Mouse (Mus musculus) ovary, postnatal 10 days (tissue): Measurements from ENCODE around the gene Smurf1.

Experiments used
- DNase-seq: peaks from one replicate; pipeline ENCODE4 v3.0.0; 2022; ENCODE audit warnings: low spot score

The Smurf1 gene

DNA sequence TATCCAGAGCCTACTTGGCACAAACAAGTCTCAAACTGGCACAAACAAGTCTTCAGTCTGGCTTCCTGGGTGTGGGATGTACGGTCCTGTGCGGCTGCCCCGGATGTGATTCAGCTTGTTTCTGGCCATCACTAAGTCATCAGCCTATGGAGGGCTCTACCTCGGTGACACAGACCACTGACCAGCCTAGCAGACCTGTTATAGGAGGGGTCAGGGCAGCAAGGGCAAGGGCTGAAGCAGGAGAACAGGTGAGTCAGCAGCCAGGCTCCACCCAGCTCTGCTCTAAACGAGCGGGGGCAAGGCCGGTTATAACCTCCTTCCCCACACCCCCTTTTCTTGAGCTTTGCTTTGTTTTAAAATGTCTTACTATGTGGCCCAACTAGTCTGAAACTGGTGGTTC lies 11.2 kb downstream of the Smurf1 start:
- DNase-seq: no peak

DNA sequence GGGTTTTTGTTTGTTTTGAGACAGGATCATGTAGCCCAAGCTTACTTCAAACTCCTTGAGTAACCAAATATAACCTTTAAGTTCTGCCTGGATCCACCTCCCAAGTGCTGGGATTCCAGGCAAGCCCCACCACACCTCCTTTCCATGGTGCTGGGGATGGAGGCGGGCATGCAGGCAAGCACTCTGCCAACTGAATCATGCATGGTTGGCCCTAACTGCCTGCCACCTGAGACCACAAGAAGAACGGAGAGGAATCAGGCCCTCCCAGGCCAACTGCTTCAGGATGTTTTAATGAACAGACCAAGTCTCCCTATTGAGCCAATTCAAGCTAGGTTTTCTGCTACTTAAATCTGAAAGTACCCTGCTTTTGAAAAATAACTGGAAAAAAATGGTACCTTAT lies 13.1 kb downstream of the Smurf1 start:
- no peak for DNase-seq

DNA sequence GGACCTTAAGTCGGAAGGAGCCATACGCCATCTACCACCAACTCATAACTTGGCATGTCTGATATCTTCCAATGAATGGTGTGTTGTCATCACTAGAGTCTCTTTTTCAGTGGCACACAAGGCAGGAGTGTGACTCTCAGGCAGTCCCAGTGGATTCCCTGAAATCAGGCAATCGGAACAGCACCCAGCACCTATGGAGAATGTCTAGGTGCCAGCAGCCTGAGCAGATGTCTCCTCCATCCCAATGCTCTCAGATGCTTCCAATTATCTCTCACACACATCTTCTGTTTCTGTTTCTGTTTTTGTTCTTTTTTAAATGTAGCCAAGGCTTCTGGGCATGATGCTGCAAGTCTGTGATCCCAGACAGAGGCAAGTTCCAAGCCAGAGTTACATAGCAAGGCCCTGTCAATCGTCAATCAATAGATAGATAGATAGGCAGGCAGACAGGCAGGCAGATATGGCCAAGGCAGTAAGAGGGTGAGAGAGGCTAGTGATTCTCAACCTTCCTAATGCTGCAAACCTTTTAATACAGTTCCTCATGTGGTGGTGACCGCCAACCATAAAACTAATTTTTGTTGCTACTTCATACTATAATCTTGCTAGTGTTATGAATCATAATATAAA lies 15.1 kb downstream of the Smurf1 start:
- no peak for DNase-seq

DNA sequence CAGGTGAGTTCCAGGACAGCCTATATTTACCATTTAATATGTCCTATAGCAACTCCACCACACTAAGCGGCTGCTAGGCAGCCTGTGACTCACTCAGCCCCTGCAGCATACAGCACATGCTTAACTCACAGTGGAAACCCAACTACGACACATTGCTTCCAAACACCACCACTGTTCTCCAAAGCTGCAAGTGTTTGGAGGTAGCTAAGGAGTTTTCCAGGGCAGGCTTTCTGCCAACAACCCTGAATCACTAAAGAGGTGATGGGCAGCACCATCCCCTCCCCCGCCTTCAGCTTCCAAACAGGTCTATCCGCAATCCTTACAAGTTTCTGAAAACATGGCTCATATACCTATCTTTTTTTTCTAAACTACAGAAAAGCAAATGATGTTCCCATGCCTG lies 15.8 kb downstream of the Smurf1 start:
- no peak for DNase-seq

DNA sequence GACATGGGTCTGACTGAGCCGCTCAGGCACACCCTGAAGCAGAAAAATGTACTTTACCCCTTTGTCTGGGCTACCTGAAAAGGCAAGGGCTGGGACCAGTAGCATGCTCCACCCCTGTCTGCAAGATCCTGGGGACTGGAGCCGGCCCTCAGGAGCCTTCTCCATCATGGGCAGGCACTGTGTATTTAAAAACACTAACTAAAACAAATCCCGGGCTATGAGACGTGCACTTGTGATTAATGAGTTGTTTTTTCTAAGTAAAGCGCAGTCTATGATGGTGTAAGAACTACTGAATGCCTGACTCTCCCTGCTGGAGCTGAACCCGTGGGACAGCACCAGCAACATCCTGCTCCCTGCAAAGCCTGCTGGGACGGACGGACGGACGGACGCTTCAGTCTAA lies 17.2 kb downstream of the Smurf1 start:
- no peak for DNase-seq

DNA sequence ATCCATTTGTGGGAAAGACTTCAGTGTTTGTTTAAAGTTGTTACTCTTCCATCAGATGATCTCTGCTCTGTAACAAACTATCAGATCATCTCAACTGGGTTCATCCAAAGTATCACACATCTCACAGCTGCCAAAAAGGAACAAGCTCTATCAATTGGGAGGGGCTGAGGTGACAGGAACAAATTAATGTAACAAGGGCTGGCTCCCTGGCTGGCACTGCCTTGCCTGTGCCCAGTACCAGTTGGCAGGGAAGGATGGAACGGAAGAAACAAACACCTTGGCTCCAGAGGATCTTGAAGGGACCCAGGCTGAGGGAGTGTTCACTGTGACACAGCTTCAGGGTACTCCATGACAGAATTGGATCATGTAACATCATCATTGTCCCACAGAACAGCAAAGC lies 17.6 kb downstream of the Smurf1 start:
- DNase-seq: no peak

DNA sequence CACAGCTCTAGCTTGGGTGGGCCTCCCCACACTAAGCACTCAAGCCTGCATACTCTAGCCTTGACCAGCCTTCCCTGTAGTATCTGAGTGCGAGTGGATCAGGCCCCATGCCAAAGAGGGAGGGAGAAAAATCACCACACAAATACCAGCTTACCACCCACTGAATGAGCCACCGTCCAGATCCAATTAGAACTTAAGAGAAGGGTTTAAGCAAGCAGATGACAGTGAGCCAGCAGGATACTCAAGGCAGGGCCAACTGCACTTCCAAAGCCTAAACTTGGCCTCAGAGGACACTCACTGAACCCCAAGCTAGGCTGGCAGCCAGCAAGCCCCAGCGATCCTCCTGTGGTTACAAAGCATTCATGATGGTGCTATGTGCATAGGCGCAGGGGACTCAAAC lies 19.6 kb downstream of the Smurf1 start:
- no peak for DNase-seq

DNA sequence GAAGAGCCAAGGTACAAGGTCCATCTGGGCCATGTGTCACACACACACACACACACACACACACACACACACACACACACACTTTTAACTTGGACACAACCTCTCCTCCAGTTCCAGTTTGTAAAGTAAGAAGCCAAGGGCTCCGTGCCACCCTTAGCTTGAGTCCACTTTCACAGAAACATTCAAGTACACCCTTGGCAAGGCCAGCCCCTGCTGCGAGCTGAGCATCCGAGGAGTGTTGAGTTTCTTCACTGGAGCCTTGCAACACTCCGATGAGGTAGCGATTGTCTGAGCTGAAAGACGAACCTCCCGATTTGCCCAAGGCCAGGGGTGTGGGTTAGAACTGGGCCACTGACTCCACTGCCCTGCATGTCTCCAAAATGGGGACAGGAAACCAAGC lies 20.7 kb downstream of the Smurf1 start:
- no peak for DNase-seq

DNA sequence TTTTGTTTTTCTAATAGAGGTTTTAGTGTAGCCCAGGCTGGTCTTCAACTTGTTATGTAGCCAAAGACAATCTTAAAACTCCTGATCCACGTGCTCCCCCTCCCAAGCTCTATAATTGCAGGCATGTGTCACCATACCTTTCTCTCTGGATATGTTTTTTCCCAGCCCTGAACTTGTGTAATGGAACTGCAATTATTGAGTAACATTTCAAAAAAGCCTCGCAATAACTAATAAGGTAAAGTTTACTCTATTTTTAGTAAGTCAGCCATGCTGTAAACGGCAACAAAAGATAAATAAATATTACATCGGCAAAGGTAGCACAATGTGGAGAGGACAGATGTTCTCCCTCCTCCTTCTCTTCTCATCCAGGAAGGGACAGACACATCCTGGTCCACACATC lies 21.3 kb downstream of the Smurf1 start:
- DNase-seq: no peak

DNA sequence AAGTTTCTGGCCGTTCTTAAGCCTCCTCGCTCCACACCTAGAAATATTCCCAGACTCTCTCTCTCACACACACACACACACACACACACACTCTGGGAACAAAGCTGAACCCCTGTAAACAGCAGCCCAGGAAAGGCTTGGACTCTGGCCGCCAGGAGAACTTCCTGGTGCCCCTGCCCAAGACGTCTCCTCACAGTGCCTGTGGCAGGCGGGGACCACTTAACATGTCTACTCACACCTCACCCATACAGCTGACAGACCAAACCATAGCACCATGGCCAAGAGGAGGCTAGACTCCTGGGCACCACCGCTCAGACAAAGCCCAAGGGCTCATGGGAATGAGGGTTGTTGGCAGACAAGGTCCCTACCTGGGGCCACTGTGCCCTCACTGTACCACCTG lies 22.3 kb downstream of the Smurf1 start:
- DNase-seq: no peak

DNA sequence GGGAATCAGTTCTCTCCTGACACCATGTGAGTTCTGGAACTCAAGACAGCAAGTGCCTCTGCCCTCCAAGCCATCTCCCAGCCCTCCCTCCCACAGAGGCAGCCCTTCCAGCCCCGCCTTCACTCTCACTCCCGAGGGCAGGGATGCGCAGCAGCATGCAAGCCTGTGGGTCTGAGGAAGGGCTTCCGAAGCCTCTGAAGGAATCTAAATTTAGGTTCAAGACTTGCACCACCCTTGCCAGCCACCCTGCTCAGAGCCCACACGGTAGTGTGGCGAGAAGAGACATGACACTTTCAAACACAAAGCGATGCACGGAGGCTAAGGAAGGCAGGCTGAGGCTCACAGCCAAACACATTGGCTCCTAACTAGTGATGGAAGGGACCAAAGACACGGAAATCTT lies 23.2 kb downstream of the Smurf1 start:
- no peak for DNase-seq

DNA sequence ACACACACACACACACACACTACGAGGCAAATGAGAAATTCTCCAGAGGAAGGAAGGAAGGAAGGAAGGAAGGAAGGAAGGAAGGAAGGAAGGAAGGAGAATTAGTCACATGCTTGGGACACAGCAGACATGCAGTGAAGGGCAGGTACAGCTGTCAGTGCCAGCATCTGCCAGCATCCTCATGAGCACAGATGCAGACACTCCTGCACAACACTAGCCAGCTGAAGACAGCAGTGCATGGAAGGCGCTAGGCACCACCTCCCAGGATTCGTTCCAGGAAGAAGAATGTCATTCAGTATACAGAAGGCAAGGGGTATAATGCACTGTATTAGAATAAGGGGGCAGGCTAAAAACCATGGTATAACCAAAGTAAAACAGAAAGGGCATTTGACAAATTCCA lies 24.7 kb downstream of the Smurf1 start:
- DNase-seq: no peak

DNA sequence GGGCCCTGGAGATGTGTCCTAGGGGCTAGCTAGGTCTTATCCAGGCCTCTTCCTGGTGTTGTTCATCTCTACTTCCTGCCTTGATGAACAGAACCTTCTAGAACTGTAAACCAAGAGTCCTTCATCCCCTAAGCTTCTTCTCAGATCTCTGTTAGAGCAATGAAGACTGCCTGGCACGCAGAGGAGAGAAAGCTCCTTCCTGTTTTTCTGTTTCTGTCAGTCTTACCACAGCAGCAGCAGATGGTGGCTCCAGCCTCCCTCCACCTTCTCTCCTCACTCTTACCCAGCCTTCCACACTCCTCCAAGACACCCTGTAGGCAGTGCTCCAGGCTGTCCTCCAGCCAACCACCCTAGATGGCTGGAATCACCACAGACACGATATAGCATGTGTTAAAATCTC lies 28.3 kb downstream of the Smurf1 start:
- no peak for DNase-seq

DNA sequence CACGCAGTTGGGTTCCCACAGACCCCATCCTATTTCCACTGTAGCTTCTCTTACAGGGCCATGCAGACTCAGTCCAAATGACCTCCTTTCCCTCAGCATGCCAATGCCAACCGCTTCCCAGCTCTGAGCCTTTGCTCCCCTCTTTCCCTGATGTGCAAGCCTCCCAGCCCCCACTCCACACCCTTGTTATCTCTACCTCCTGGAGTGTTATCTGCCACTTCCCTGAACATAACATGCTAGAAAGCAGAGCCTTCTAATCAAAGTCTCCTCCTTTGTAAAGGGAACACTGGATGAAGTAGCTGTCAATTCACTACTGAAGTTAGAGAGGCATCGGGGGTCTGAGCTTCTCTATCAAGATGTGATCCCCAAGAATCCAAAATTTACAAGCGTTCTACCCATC lies 32.2 kb downstream of the Smurf1 start:
- no peak for DNase-seq

DNA sequence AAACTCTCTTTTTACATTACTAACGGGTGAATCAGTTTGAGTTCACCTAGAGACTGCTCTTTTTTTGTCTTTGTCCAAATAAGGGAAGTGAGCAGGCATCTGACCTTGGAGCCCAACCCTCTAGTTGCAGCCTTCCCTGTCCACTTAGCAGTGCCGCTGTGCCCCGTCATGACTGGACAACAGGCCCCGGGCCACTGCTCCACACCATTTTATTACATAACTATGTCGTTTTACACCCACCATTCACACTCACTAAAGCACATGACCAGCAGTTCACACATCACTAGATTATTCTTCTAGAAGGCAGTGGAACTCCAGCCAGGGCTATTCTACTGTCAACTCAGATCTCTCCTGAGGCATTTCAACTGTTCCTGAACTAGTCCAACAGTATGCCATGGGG lies 33.8 kb downstream of the Smurf1 start:
- DNase-seq: no peak

DNA sequence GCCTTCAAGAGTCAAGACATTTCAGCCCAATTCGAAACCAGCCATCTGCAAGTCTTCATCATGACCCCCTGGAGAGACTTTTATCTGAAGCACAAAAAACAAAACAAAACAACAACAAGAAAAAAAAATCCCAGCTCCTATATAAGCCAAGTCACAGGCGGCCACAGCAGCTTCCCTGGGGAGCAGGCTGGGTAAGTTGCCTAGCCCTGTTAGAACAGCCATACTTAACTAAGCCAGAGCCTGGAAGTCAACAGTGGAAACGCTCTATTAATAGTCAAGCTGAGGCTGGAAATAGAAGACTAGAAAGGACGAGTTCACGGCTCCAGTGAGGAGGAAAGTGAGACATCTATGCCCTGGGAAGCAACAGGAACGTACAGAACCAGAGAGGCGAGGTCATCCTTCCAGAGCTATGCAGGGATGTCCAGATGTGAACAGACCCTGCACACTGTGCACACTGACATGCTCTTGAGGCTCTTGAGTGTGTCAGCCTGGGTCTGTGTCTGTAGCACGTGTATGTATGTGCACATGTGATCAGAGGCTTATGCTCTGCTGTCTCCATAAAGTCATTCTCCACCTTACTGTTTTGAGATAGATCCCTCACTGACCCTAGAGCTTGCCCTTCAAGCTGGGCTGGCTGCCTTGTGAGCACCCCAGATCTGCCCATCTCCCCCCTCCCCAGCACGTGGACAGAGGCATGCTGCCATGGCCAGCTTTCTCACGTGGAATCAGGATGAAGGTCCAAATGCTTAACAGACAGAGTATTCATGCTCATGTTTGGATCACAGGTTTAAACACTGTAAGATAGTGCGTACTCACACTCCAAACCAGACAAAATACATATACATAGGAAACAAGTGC lies 36.6 kb downstream of the Smurf1 start:
- DNase-seq: no peak

DNA sequence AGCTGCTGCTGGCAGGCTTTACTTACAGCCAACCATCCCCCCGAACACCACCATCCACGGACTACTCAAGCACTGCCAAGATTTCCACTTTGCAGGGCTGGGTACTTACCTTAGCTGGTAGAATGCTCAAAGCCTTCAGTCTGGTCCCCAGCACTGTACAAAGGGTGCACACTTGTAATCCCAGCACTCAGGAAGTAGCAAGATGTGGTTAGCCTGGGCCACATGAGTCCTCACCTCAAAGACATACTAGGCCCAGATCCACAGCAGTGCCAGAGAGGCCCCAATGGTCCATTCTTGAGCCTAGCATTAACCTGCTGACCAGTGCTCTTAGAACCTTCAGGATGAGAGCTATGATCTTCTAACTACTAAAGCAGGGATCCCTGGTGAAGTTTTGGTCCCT lies 39.4 kb downstream of the Smurf1 start:
- no peak for DNase-seq

DNA sequence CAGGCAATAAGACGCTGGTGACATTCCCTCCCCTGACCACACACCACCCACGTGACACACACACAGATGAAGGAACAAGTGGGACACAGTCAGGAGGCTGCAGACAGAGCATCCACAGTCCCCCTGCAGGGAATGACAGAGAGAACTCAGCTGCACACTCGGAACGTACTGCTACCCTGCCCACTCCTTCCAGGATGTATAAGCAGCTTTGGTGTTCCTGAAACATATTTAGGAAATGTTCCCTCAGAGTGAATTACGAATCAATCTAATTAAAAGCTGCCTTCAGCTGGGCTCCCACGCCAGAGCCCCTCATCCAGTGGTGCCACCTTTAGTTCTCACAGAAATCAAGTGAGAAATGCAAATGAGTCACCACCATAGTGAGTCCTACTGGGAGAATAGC lies 42.3 kb downstream of the Smurf1 start:
- DNase-seq: no peak

DNA sequence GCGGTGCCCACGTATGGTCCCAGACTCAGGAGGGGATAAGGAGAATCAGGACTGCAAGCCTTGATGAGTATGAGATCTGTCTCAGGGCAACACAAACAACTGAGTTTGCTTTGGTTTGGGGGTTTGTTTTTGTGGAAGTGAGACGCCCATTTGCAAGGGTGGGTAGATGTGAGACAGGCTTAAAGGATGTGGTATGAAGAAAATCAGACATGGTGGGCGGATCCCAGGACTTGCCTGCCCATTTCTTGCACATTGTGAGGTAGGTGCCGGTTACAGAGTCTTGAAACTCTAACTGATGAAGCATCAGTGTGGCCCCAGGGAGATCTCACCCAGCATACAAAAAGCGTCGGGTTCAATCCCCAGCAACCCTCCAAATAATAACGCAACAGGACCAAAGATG lies 45.9 kb downstream of the Smurf1 start:
- no peak for DNase-seq

DNA sequence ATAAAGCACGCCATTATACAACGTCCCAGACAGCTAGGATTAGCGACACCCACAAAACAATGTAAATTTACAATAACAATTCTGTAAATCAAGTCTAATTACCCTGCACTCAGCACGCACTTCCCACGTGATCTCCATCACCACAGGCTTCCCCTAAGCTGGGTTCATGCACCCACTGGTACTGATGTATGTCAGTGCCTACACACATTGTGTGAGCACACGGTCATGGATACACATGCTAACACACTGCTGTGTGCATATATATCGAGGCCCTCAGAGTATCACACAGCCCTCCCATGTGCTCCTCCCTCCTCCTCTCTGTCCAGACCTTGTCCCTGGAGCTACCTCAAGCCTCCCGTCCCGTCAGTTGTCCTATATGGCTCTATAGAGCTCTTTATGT lies 46.5 kb downstream of the Smurf1 start:
- DNase-seq: no peak

DNA sequence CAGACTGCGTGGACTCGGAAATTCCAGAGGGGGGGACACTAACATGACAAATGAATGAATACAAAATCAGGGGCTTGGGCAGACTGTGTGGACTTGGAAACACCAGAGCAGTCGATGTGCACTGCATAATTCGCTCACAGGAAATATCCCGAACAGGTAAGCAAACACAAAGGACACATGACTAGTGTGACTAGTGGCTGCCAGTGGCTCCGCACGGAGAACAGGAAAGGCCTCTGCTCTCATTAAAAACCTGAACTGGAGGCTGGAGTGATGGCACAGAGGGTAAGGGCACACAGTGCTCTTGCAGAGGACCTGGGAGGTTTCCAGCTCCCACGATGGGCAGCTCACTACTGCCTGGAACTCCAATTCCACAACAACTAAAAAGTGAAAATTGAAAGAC lies 47.4 kb downstream of the Smurf1 start:
- no peak for DNase-seq

DNA sequence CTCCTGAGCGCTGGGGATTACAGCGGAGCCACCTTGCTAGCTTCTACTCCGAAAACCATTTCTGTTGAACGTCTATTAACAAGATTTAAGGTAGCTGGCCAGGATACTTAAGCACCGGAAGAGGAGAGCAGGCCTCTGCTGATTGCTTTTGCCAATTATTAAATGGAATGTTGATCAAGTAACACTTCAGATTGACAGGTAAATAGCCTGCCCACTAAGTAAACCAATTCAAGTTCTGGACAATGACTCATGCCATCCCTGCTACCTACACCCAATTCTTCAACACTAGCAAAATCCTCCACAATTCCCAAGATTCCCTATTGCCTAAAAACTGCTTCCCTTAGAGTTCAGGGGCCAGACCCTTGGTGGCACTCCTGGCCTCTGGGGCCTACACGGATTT lies 48.5 kb downstream of the Smurf1 start:
- DNase-seq: no peak

DNA sequence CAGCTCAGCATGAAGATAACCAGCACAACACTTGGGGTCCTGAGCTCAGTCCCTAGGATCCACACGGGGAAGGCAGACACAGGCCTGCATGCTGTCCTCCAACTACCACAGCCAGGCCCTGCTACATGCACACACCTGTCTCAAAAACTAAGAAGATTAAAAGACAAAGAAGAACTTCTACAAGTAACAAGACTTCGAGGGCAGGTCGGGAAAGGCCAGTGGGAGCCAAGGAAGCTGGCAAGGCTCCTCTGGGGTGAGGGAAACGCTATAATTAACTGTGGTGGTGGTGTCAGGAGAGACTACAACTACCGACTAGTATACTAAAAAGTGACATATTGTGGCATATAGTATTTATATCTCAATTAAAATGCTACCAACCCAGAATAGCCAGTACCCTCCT lies 49.8 kb downstream of the Smurf1 start:
- DNase-seq: no peak

DNA sequence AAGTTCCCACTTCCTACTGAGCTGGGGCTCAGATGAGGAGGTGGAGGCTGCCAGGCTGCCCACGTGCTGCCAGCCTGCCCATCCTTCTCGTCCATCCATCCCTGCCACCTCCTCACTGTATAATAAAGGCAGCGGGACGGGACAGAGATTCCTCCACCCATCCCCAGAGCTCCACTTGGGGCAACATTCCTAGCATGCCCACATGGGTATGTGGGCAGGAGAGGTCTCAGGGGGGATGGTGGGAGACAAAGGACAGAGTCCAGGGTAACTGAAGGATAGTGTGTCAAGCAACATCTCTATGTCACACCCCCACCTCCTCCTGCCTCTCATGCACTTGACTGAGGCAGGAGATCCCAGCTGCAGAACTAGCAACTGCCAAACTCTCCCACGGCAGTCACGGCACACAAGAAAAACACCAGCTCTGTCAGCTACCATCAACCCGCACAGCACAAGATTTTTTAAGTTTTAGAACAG lies 51.2 kb downstream of the Smurf1 start:
- no peak for DNase-seq
